Mouse (Mus musculus): ENCODE results near the gene G6pc2. TPM values are rescaled to one million over a fixed set of nuclear protein-coding genes. Genes with fewer than 3 reads are reported as not detected.

Gene G6pc2
- polyA plus RNA-seq, 1 experiment from 2014 or later = 0.34 TPM

Other genes with a start within 250 kb of the G6pc2 start
- 31.7 and 32.3 TPM in 2 replicates for gene Nostrin, start 75.3 kb upstream of the G6pc2 start, polyA plus RNA-seq (2015; fragmentation: Nextera tagmentation; extraction: Ambion mirVana)
- gene Spc25, start 4.9 kb upstream of the G6pc2 start, polyA plus RNA-seq (2015; fragmentation: Nextera tagmentation; extraction: Ambion mirVana) = 113 and 123 TPM in 2 replicates
- 4.0 and 11.4 TPM in 2 replicates for gene Abcb11, start 131.5 kb downstream of the G6pc2 start, polyA plus RNA-seq (2015; fragmentation: Nextera tagmentation; extraction: Ambion mirVana)
- gene Dhrs9, start 169.4 kb downstream of the G6pc2 start, polyA plus RNA-seq (2015; fragmentation: Nextera tagmentation; extraction: Ambion mirVana) = 0.43 TPM in 2 replicates

All from intestine, embryonic 16.5 days (tissue).